Mouse (Mus musculus): Measurements from ENCODE around the gene Vmn2r1. TPM values are rescaled to one million over a fixed set of nuclear protein-coding genes. Genes with fewer than 3 reads are reported as not detected.

Gene Vmn2r1
- 0.18 and 0.20 TPM in 2 replicates for polyA plus RNA-seq (2014; fragmentation: Nextera tagmentation; extraction: Ambion mirVana)

DNA sequence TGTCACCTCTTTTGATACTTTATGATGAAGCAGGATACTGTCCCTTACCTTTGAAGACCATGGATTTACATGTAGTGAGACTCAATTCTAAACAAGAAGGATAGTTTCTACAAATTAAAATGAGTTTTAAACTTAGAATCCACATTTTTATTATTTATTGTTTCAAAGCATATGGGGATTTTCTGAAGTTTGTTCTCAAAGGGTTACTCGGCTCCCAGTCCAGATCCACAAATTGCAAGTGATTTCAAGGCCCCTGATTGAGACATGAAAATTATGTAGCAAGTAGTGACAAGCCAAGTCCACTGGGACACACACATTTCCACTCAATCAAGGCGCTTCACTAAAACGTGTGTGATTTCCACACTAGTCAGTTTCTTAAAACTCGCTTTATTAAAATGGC lies at the start of gene Vmn2r1:
Vmn2r1 (plus strand) TSS at position 301 of the 400 bp plus-strand sequence.
- ATAC-seq (ENCODE audit: low read depth) = no peak
- Histone ChIP-seq H3K4me3 (ENCODE audit: low read depth, low read length) (no peak within 1 kb of the TSS), H3K9ac (replicated peaks; ENCODE audit: low read depth, low read length) (no peak within 1 kb of the TSS), H3K9me3 (ENCODE audit: control insufficient read depth, low read length) (no peaks in the 10 kb centered on the region), H3K36me3 (ENCODE audit: control insufficient read depth, insufficient read depth, low read length) (no peaks in the 10 kb centered on the region), H3K27me3 (ENCODE audit: control insufficient read depth, insufficient read depth, low read length) (no peaks in the 10 kb centered on the region), H3K27ac (ENCODE audit: low read depth, low read length) (no peak within 1 kb of the TSS), H3K4me1 (ENCODE audit: control insufficient read depth, insufficient read depth, low read length) (no peaks in the 10 kb centered on the region), H3K4me2 (ENCODE audit: low read depth, low read length) (no peak within 1 kb of the TSS)
- WGBS = 88% methylated on average over 4 of the region's 4 CpGs

DNA sequence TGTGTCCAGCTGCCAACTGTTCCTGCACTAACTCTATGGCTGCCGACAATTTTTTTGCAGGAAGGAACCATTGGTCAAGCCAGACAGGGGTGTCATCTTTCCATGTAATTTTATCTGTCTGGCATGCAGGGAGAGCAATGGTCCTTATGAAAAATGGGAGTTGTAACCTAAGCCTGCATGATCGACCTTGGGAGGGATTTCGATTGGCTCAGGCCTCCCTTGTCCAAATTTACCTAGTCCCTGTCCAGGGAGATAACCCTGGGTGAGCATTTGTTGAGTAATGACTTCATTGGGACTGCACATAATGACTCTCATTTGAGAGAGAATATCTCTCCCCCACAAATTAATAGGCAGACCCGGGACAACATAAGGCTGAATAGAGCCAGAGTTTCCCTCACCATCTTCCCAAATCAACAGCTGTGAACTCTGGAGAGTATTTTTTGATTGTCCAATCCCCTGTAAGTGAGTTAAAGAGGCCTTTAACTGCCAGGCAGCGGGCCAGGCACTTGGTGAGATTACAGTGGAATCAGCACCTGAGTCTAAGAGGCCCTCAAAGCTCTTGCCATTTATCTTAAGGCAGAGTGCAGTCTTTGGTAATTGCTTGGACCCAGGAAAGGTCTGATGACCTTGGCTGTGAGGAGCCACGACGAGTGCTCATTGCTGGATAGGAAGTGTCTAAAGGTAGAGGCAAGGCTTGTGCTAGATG lies 43.1 kb upstream of the Vmn2r1 start:
- no peak overlapping the region for H3K9ac ChIP-seq (replicated peaks; ENCODE audit: low read depth, low read length)
- H3K9me3 ChIP-seq (ENCODE audit: control insufficient read depth, low read length) = no peaks in the 10 kb centered on the region
- no peaks in the 10 kb centered on the region for H3K36me3 ChIP-seq (ENCODE audit: control insufficient read depth, insufficient read depth, low read length)
- no peaks in the 10 kb centered on the region for H3K4me1 ChIP-seq (ENCODE audit: control insufficient read depth, insufficient read depth, low read length)
- H3K27me3 ChIP-seq (ENCODE audit: control insufficient read depth, insufficient read depth, low read length) = no peaks in the 10 kb centered on the region
- no peak overlapping the region for H3K27ac ChIP-seq (ENCODE audit: low read depth, low read length)
- no peak overlapping the region for H3K4me3 ChIP-seq (ENCODE audit: low read depth, low read length)
- ATAC-seq (ENCODE audit: low read depth) = no peak
- H3K4me2 ChIP-seq (ENCODE audit: low read depth, low read length) = no peak overlapping the region
- WGBS = 83% methylated on average over 7 of the region's 7 CpGs

DNA sequence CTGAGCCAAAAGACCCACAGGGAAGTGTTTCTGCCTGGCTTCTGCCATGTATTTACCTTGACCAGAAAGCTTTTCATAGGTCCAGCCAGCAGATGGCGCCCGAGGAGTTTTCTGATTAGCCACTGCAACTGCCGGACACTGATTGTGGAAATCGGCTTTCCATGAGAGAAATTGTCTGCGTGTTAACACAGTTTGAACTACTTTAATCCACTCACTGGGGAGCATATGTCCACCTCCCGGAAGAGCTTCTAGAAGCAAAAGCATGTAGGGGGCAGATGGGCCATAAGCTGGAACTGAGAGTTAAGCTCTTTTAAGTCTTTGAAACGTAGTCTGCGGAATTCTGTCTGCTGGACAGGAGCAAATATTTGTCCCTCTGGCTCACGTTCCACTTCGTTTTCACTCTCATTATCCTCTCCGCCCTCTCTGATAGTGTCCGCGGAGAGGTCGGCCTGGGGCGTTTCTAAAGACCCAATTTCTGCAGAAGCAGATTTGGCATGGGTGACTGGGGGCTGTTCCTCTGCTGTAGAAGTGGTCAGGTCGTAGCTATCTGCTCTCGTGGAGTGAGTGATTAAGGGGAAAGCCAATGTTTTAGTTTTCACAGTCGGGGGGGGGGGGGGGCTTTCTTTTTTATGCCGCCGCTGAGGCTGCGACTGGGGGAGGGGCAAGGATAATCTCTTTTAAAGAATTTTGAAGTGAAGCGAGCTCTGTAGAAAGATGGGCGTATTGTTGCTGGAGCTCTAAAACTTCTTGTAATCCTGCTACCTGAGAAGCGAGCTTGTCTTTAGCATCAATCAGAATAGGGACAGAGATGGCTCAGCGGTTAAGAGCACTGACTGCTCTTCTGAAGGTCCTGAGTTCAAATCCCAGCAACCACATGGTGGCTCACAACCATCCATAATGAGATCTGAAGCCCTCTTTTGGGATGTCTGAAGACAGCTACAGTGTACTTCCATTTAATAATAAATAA lies 41.2 kb upstream of the Vmn2r1 start:
- Histone ChIP-seq H3K27me3 (ENCODE audit: control insufficient read depth, insufficient read depth, low read length) (no peaks in the 10 kb centered on the region), H3K4me1 (ENCODE audit: control insufficient read depth, insufficient read depth, low read length) (no peaks in the 10 kb centered on the region), H3K4me2 (ENCODE audit: low read depth, low read length) (peak overlapping the region; percentile 41), H3K36me3 (ENCODE audit: control insufficient read depth, insufficient read depth, low read length) (no peaks in the 10 kb centered on the region), H3K4me3 (ENCODE audit: low read depth, low read length) (peak overlapping the region; percentile 14), H3K27ac (ENCODE audit: low read depth, low read length) (no peak overlapping the region), H3K9ac (replicated peaks; ENCODE audit: low read depth, low read length) (no peak overlapping the region; the same call in 1 of the 2 replicates), H3K9me3 (ENCODE audit: control insufficient read depth, low read length) (no peaks in the 10 kb centered on the region)
- WGBS = 10% methylated on average over 25 of the region's 25 CpGs
- peak; percentile 91 for ATAC-seq (ENCODE audit: low read depth)

DNA sequence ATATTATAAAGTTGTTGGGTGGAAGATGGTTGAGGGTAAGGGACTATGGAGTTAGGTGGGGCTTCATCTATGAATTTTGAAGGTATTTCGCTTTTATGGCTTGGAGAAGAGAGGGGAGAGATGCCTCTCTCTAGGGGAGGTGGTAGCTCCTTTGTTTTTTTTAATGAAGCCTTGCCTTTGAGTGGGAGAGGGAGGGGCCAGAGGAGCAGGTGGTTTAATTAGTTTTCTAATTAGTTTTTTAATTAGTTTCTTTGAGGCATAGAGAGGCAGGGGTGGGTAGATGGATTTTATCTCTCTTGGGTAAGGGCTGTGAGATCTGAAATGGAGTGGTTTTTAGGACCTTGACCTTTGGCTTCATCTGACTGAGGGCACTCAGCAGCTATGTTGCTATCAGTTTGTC lies 31.4 kb downstream of the Vmn2r1 start:
- no peak overlapping the region for H3K4me2 ChIP-seq (ENCODE audit: low read depth, low read length)

DNA sequence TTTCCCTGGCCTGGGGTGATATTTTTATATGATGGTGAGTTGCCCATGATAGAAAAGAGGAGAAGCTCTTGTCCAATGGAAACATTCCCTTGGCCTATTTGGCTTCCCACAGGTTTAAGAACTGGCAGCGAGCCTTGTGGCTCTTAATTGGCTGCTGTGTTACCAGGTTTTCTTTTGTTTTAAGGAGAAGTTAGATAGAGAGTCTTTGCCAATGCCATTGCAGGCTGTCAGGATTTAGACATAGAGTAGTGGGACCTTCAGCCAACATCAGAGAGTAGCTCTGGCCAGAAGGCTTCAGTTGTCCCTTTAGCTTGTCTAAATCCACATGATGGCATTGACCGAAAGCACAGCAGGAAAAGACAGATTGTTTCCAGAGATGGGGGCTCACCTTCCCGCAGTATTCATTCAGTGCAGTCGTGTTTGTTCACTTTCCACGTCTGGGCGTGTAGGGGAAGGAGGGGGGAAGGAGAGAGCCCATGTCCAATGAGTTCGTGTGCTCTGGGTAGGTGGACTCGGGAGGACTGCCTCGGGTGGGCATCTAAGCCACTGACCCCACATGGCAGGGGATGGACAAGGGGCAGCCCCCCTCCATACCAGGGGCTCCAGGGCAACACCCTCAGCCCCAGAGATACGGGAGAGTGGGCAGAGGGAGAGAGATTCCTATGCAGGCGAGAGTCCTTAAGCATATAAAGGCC lies 32.2 kb downstream of the Vmn2r1 start:
- Histone ChIP-seq H3K9ac (replicated peaks; ENCODE audit: low read depth, low read length) (no peak overlapping the region), H3K27ac (ENCODE audit: low read depth, low read length) (no peak overlapping the region), H3K4me3 (ENCODE audit: low read depth, low read length) (no peak overlapping the region), H3K27me3 (ENCODE audit: control insufficient read depth, insufficient read depth, low read length) (no peaks in the 10 kb centered on the region), H3K9me3 (ENCODE audit: control insufficient read depth, low read length) (no peaks in the 10 kb centered on the region), H3K36me3 (ENCODE audit: control insufficient read depth, insufficient read depth, low read length) (no peaks in the 10 kb centered on the region), H3K4me2 (ENCODE audit: low read depth, low read length) (no peak overlapping the region), H3K4me1 (ENCODE audit: control insufficient read depth, insufficient read depth, low read length) (no peaks in the 10 kb centered on the region)
- 90% methylated on average over 11 of the region's 11 CpGs for WGBS
- peak; percentile 21; the same call in 1 of the 2 replicates for ATAC-seq (ENCODE audit: low read depth)

More for the DNA sequence above, 31.4 kb downstream of the Vmn2r1 start:
- peak; percentile 91 for ATAC-seq (ENCODE audit: low read depth)
- H3K4me1 ChIP-seq (ENCODE audit: control insufficient read depth, insufficient read depth, low read length) = no peaks in the 10 kb centered on the region
- H3K9ac ChIP-seq (replicated peaks; ENCODE audit: low read depth, low read length) = no peak overlapping the region
- no peaks in the 10 kb centered on the region for H3K9me3 ChIP-seq (ENCODE audit: control insufficient read depth, low read length)
- H3K27ac ChIP-seq (ENCODE audit: low read depth, low read length) = no peak overlapping the region
- no peak overlapping the region for H3K4me3 ChIP-seq (ENCODE audit: low read depth, low read length)
- no peaks in the 10 kb centered on the region for H3K36me3 ChIP-seq (ENCODE audit: control insufficient read depth, insufficient read depth, low read length)
- 64% methylated on average over 1 of the region's 1 CpGs for WGBS
- H3K27me3 ChIP-seq (ENCODE audit: control insufficient read depth, insufficient read depth, low read length) = no peaks in the 10 kb centered on the region

DNA sequence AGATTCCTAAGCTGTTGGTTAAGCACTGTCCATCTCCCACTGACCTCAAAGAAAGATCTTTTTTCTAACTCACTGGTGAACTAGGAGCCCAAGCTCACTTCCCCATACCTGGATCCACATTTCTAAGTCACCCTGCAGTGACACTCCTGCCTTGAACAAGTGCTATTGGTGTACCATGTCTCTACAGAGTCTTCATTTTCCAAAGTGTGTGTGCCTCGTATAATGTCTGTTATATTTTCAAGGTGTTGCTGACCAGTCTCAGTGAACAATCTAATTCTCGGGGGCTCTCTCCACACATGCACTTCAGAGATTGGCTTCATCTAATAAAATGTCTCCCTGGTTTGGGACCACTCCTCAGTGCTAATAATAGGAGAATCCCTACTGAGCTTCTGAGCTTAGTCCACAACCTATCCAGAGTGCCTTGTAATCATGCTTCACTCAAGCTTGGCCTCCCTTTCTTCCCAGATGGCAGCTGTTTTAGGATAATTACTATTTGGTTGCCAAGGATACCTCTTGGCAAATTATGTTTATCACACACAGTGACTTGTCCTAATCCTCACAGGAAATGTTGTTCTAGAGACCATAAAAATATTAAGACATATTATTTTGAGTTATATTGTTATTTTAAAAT lies 60.6 kb downstream of the Vmn2r1 start, which contains the start of gene Vmn2r2:
Vmn2r2 (minus strand) TSS at position 51 of the 631 bp plus-strand sequence.
- H3K4me1 ChIP-seq (ENCODE audit: control insufficient read depth, insufficient read depth, low read length) = no peaks in the 10 kb centered on the region
- no peak within 1 kb of the TSS for H3K4me2 ChIP-seq (ENCODE audit: low read depth, low read length)
- peak; percentile 63; the same call in 1 of the 2 replicates for ATAC-seq (ENCODE audit: low read depth)
- no peaks in the 10 kb centered on the region for H3K27me3 ChIP-seq (ENCODE audit: control insufficient read depth, insufficient read depth, low read length)
- no peaks in the 10 kb centered on the region for H3K9me3 ChIP-seq (ENCODE audit: control insufficient read depth, low read length)
- no peak within 1 kb of the TSS for H3K4me3 ChIP-seq (ENCODE audit: low read depth, low read length)
- no peak within 1 kb of the TSS for H3K27ac ChIP-seq (ENCODE audit: low read depth, low read length)
- no peaks in the 10 kb centered on the region for H3K36me3 ChIP-seq (ENCODE audit: control insufficient read depth, insufficient read depth, low read length)
- 69% methylated on average over 2 of the region's 2 CpGs for WGBS
- no peak within 1 kb of the TSS for H3K9ac ChIP-seq (replicated peaks; ENCODE audit: low read depth, low read length)

Other genes starting within 250 kb of the Vmn2r1 start
- gene Plch1, start 182.1 kb upstream of the Vmn2r1 start, polyA plus RNA-seq (2014; fragmentation: Nextera tagmentation; extraction: Ambion mirVana) = 13.4 and 14.3 TPM in 2 replicates
- 6.4 and 8.2 TPM in 2 replicates for gene E130311K13Rik, start 152.1 kb upstream of the Vmn2r1 start, polyA plus RNA-seq (2014; fragmentation: Nextera tagmentation; extraction: Ambion mirVana)
- 18.2 and 19.8 TPM in 2 replicates for gene Slc33a1, start 116.8 kb upstream of the Vmn2r1 start, polyA plus RNA-seq (2014; fragmentation: Nextera tagmentation; extraction: Ambion mirVana)
- gene Gmps, start 105.4 kb upstream of the Vmn2r1 start, polyA plus RNA-seq (2014; fragmentation: Nextera tagmentation; extraction: Ambion mirVana) = 49.9 and 54.6 TPM in 2 replicates
- 0.05 and 0.11 TPM in 2 replicates for gene Vmn2r2, start 60.4 kb downstream of the Vmn2r1 start, polyA plus RNA-seq (2014; fragmentation: Nextera tagmentation; extraction: Ambion mirVana)
- gene Vmn2r3, start 208.2 kb downstream of the Vmn2r1 start, polyA plus RNA-seq (2014; fragmentation: Nextera tagmentation; extraction: Ambion mirVana) = not detected in 2 replicates